Mouse (Mus musculus): Measurements from ENCODE around the gene Snrnp25.
A peak's percentile ranks its signal among the peaks of the same experiment; 100 is the strongest.

DNA sequence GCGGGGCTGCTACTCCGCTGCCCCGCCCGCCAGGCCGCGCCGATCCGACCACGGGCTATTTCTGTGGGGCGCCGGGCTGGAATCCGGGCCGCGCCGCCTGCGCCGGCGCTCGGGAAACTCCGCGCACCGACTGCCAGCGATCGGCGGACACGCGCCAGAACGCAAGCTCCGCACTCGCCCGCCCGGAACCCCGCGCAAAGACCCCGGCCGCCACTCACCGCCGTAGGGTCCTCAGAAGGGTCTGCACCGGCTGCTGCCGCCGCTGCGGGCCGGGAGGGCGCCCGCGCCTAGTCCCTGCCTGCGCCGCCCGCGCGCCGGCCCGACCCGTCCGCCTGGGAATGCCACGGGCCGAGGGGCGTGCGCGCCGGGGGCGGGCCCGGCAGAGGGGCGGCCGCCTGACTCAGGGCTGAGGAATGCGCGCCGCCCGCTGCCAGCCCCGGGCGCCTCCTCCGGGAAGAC is 16.8 kb downstream of the Snrnp25 start, which contains the start of gene Rhbdf1:
- TF ChIP-seq MAX (IDR thresholded peaks at IDR 0.05; ENCODE audit: low read length): no peak
- no peak for TF ChIP-seq E2F4 (IDR thresholded peaks at IDR 0.05; ENCODE audit: borderline replicate concordance, low read depth, low read length)
- TF ChIP-seq MAFK (IDR thresholded peaks at IDR 0.05; ENCODE audit: borderline replicate concordance, low read depth, low read length): no peak
- TF ChIP-seq POLR2A (IDR thresholded peaks at IDR 0.05; ENCODE audit: control insufficient read depth in 1 of 2, insufficient read depth in 1 of 2, low read depth in 1 of 2, low read length in 2 of 2, poor library complexity in 1 of 2): no peak
- TF ChIP-seq MYC (IDR thresholded peaks at IDR 0.05; ENCODE audit: low read depth, low read length): no peak
- TF ChIP-seq ZC3H11A (IDR thresholded peaks at IDR 0.05; ENCODE audit: low read depth, low read length): no peak
- TF ChIP-seq GATA1 (IDR thresholded peaks at IDR 0.05; ENCODE audit: low read depth, low read length): no peak
- TF ChIP-seq EP300 (IDR thresholded peaks at IDR 0.05; ENCODE audit: low read depth in 1 of 2, low read length in 2 of 2): no peak
- no peak for TF ChIP-seq TAL1 (IDR thresholded peaks at IDR 0.05; ENCODE audit: low read length)
- no peak for TF ChIP-seq TCF12 (IDR thresholded peaks at IDR 0.05; ENCODE audit: low read depth, low read length)
- peak; percentile 32; the same call in 1 of the 2 replicates for TF ChIP-seq NRF1 (IDR thresholded peaks at IDR 0.05; ENCODE audit: insufficient read depth, low read depth, low read length, poor library complexity, severe bottlenecking)
- TF ChIP-seq HCFC1 (IDR thresholded peaks at IDR 0.05; ENCODE audit: low read depth, low read length): no peak
- TF ChIP-seq POLR2AphosphoS5 (IDR thresholded peaks at IDR 0.05; ENCODE audit: borderline replicate concordance, low read depth, low read length): no peak
